ENCODE assay signal across 13 mouse cellular contexts in genomic region chr7:79498356-79498755, GRCm38 (mm10). TPM values are rescaled to one million over a fixed set of nuclear protein-coding genes. Genes with fewer than 3 reads are reported as not detected.
DNase-seq lines count a peak whose midpoint lies in the region; ATAC-seq and TF ChIP-seq lines count a peak whose summit lies in the region.
"Had no signal": no experiment of that assay in that cellular context is flagged by ENCODE, and none has a peak within 500 bp of the region (broad histone marks: within the 10 kb centered on the region; RNA-seq: fewer than 3 reads in every experiment).

No protein-coding gene starts in this region.

- 0 out of 2 replicates have a peak, but pooled peaks cover 3% of the 10 kb centered on the region for H3K36me3 ChIP-seq in hindbrain, embryonic 12.5 days
- H3K36me3 ChIP-seq in midbrain, embryonic 16.5 days (ENCODE audit: control insufficient read depth, insufficient read depth, low read length) = no peaks in the 10 kb centered on the region
- no peaks in the 10 kb centered on the region for H3K36me3 ChIP-seq in kidney, adult 2 months (ENCODE audit: control insufficient read depth, insufficient read depth, low read length)
- H3K36me3 ChIP-seq: G1E; heart, embryonic 15.5 days; liver, embryonic 15.5 days had no signal

- H3K27me3 ChIP-seq in hindbrain, embryonic 12.5 days = peaks cover 86% of the 10 kb centered on the region
- peaks cover 21% of the 10 kb centered on the region for H3K27me3 ChIP-seq in midbrain, embryonic 16.5 days (ENCODE audit: control insufficient read depth, insufficient read depth, low read depth, low read length)
- H3K27me3 ChIP-seq in kidney, adult 2 months (replicated peaks; ENCODE audit: control insufficient read depth, insufficient read depth, low read length) = peaks cover 3% of the 10 kb centered on the region

- peak; percentile 31 for DNase-seq in cerebellum, adult 11-12 months
- no peak for DNase-seq in kidney, adult 2 months
- no peak for DNase-seq in right cerebral cortex, postnatal 4 days
- no peak for DNase-seq in ovary, adult 18-20 months (ENCODE audit: low spot score)
- DNase-seq: spleen, adult 18-20 months; thymus, adult 18-20 months had no signal

- peak overlapping the region; percentile 62 for H3K9ac ChIP-seq in hindbrain, embryonic 12.5 days
- H3K9ac ChIP-seq in midbrain, embryonic 16.5 days (ENCODE audit: low read depth, low read length) = no peak overlapping the region
- H3K9ac ChIP-seq: heart, embryonic 15.5 days; liver, embryonic 15.5 days had no signal

- TF ChIP-seq POLR2A in cortical plate, adult 2 months (IDR thresholded peaks at IDR 0.05; ENCODE audit: extremely low read depth, insufficient read depth, low read length) = no peak
- no peak for TF ChIP-seq POLR2A in kidney, adult 2 months (IDR thresholded peaks at IDR 0.05; ENCODE audit: low read depth, low read length)

- H3K4me2 ChIP-seq in hindbrain, embryonic 12.5 days (replicated peaks) = peak overlapping the region; percentile 84
- peak overlapping the region; percentile 24 for H3K4me2 ChIP-seq in midbrain, embryonic 16.5 days (ENCODE audit: low read length)
- H3K4me2 ChIP-seq: heart, embryonic 15.5 days; liver, embryonic 15.5 days had no signal

- WGBS in hindbrain, embryonic 12.5 days = under 1% methylated on average over 6 of the region's 6 CpGs
- 14% methylated on average over 6 of the region's 6 CpGs for WGBS in midbrain, embryonic 16.5 days
- WGBS in kidney, adult 2 months = 13% methylated on average over 6 of the region's 6 CpGs

- peak overlapping the region; percentile 67; the same call in 1 of the 2 replicates for H3K4me3 ChIP-seq in cortical plate, adult 2 months (ENCODE audit: insufficient read depth, low read length)
- 0 out of 2 replicates have a peak overlapping the region, but pooled peaks have one; percentile 6 for H3K4me3 ChIP-seq in hindbrain, embryonic 12.5 days
- H3K4me3 ChIP-seq in midbrain, embryonic 16.5 days (ENCODE audit: low read depth, low read length) = no peak overlapping the region; the same call in 1 of the 2 replicates
- H3K4me3 ChIP-seq in kidney, adult 2 months (ENCODE audit: insufficient read depth, low read depth, low read length) = no peak overlapping the region
- H3K4me3 ChIP-seq: heart, embryonic 15.5 days; liver, embryonic 15.5 days had no signal

- H3K4me1 ChIP-seq in cortical plate, adult 2 months (ENCODE audit: control insufficient read depth, insufficient read depth, low read length) = 0 out of 2 replicates have a peak, but pooled peaks cover 1% of the 10 kb centered on the region
- H3K4me1 ChIP-seq in hindbrain, embryonic 12.5 days = peaks cover 38% of the 10 kb centered on the region
- peaks cover 27% of the 10 kb centered on the region for H3K4me1 ChIP-seq in midbrain, embryonic 16.5 days (ENCODE audit: control insufficient read depth, insufficient read depth, low read length)
- H3K4me1 ChIP-seq in kidney, adult 2 months (ENCODE audit: control insufficient read depth, insufficient read depth, low read length) = no peaks in the 10 kb centered on the region
- H3K4me1 ChIP-seq: liver, embryonic 15.5 days had no signal

- H3K27ac ChIP-seq in cortical plate, adult 2 months (ENCODE audit: insufficient read depth, low read length) = no peak overlapping the region
- H3K27ac ChIP-seq in hindbrain, embryonic 12.5 days = peak overlapping the region; percentile 98
- peak overlapping the region; percentile 52 for H3K27ac ChIP-seq in midbrain, embryonic 16.5 days (ENCODE audit: low read length)
- H3K27ac ChIP-seq in kidney, adult 2 months (ENCODE audit: insufficient read depth, low read depth, low read length) = no peak overlapping the region
- H3K27ac ChIP-seq: heart, embryonic 15.5 days; liver, embryonic 15.5 days had no signal

- no peak for ATAC-seq in cerebellum, adult (ENCODE audit: insufficient number of reproducible peaks, low FRiP score, low TSS enrichment)
- ATAC-seq in hindbrain, embryonic 12.5 days (ENCODE audit: low FRiP score) = no peak
- no peak for ATAC-seq in midbrain, embryonic 16.5 days

- no peak for TF ChIP-seq CTCF in cortical plate, adult 2 months (IDR thresholded peaks at IDR 0.05; ENCODE audit: extremely low read depth, insufficient read depth, low read length)
- no peak for TF ChIP-seq CTCF in kidney, adult 2 months (conservative IDR thresholded peaks at IDR 0.05; ENCODE audit: insufficient read depth, insufficient read length, low read depth, low read length)

- no peaks in the 10 kb centered on the region for H3K9me3 ChIP-seq in hindbrain, embryonic 12.5 days (replicated peaks)
- no peaks in the 10 kb centered on the region for H3K9me3 ChIP-seq in midbrain, embryonic 16.5 days (replicated peaks; ENCODE audit: control insufficient read depth, low read length, poor library complexity, severe bottlenecking)
- H3K9me3 ChIP-seq: G1E; heart, embryonic 15.5 days; liver, embryonic 15.5 days had no signal

RNA-seq across cellular contexts. Expression of gene Polg, which starts 32.2 kb away (rescaled TPM):
- polyA plus RNA-seq in cortical plate, adult 2 months (2012; rRNA removed) = 80.9 and 87.1 TPM in 2 replicates
- polyA plus RNA-seq in hindbrain, embryonic 12.5 days (2016; fragmentation: Nextera tagmentation; extraction: Ambion mirVana) = 40.1 and 42.0 TPM in 2 replicates
- 19.7 and 22.0 TPM in 2 replicates for polyA plus RNA-seq in midbrain, embryonic 16.5 days (2015; fragmentation: Nextera tagmentation; extraction: Ambion mirVana)
- polyA plus RNA-seq in kidney, adult 2 months (2012; rRNA removed) = 33.8 and 35.3 TPM in 2 replicates

Comparison
In these comparisons a context has a peak if more than half of its experiments do, and no peak if none do; other contexts are left out.
1. H3K27ac ChIP-seq: peak in hindbrain, embryonic 12.5 days (single experiment) and midbrain, embryonic 16.5 days (single experiment); none in cortical plate, adult 2 months (single experiment) and kidney, adult 2 months (single experiment).
2. H3K4me3 ChIP-seq: peak in cortical plate, adult 2 months (single experiment) and hindbrain, embryonic 12.5 days (single experiment); none in midbrain, embryonic 16.5 days (single experiment) and kidney, adult 2 months (single experiment).